Mouse (Mus musculus) testis, postnatal 14 days (tissue): ENCODE measurements around the gene Csmd2.

Experiments
- DNase-seq: peaks from one replicate; pipeline ENCODE4 v3.0.0; 2021; ENCODE audit warnings: low spot score

Gene Csmd2

GRCm38 (mm10) chr4:128141161-128142101 lies 153.8 kb downstream of the Csmd2 start:
- no peak for DNase-seq

GRCm38 (mm10) chr4:128142279-128142678 lies 154.6 kb downstream of the Csmd2 start:
- no peak for DNase-seq

GRCm38 (mm10) chr4:128143147-128143546 lies 155.5 kb downstream of the Csmd2 start:
- no peak for DNase-seq

DNA sequence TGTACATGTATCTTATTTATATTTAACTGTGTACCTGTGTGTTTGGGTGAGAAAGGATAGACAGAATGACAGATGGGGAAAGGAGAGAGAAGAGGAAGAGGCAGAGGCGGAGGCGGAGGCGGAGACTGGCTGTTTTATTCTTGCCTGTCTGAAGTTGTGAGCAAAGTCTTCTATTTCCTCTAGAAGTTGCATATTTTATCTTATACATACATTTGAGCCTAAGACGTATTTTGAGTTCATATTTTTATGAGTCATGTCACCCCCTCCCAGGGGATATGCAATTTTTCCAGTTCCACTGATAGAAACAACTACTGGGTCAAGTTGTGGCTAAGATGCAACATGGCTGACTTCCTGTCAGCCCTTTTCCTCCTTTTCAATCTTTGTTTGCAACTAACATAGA lies 161.9 kb downstream of the Csmd2 start:
- DNase-seq = no peak

DNA sequence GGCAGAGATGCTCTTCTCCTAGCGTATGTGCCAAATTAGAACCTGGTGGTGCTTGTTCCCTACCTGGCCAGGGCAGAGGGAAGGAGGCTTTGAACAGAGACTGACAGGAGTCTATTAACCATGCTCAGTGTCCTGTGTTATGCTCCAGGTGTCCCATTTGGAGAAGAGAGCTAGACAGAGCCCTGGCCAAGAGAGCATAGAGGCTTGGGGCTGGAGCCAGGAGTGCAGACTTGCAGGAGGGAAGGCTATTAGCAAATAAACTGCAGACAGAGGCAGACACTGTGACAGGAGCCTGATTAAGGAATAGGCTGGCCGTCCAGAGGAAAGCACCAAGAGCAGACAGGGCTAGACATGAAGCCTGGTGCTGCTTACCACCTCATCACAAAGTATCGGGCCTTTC lies 164.4 kb downstream of the Csmd2 start:
- DNase-seq = no peak

- no peak for DNase-seq
Observed at GRCm38 (mm10) chr4:128153144-128153543, 165.5 kb downstream of the Csmd2 start.

- no peak for DNase-seq
Observed at GRCm38 (mm10) chr4:128155226-128155625, 167.6 kb downstream of the Csmd2 start.

DNA sequence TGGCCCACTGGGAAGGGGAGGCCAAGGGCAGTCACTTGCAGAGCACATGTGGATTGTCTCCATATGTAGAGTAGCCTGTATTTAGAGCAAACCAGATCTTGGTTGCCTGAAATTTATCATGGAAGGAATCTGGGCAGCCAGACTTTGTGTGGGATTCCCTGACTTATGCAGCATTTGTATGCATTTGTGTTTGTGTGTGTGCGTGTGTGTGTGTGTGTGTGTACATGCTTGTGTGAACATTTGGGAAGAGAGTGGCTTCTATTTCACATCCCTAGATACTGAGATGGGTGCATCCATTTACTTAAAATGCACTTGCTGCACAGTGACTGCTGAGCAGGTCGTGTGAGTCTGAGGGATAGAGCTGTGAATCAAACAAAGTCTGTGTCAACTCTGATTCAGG lies 173.0 kb downstream of the Csmd2 start:
- no peak for DNase-seq

GRCm38 (mm10) chr4:128170181-128170580 lies 182.5 kb downstream of the Csmd2 start:
- no peak for DNase-seq

DNA sequence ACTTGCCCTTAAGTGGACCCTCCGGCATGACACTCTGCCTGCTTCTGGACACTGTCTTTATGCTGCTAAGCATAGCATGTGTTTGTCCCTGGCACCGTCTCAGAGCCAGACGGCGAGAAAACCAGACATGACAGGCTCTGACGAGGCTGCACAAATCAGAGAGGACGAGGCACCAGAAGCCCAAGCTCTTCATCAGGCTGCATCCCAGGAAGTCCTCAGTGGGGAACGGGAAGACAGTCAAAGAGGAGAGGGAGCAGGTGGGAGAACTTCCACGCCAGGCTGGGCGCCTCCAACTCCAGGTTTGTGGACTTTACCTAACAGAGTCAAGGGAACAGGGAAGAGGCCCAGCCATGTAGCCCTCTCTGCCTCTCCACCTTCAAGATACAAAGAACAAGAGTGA lies 183.6 kb downstream of the Csmd2 start:
- no peak for DNase-seq

- DNase-seq = no peak
Observed at GRCm38 (mm10) chr4:128171701-128172100, 184.0 kb downstream of the Csmd2 start.

DNA sequence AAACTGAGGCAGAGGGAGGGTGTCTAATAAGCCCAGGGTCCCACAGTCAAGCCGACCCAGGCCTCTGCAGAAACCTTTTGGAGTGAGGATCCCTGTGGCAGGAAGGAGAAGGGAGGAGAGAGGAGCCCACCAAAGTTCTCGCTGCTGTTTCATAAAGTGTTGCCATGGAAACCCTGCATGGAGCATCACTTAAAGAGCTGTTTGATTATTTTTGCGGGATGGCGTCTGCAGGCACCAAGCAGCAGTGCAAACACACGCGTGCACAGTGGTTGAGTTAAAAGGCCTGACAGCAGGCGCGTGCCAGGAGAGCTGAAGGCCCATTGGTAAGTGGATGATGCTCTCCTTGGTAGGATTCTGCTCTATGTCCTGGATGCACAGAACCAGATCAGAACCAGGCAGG lies 191.3 kb downstream of the Csmd2 start:
- no peak for DNase-seq

DNA sequence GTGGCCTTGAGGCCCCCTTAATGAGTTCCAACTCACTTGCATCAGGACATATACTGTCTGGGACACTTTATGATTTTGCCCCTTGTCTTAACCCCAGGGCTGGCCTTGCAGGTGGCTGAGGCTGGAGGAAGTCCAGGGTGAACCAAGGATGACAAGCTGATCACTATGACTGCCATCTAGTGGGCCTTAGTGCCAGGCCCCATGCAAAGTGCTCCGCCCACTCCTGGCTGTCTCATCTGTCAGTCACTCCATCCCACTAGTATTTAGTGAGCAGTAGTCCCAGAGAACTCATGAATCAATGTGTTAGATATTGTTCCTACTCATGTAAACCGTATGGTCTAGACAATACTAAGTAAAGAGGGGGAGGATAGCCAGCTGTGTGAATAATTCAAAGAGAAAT lies 191.9 kb downstream of the Csmd2 start:
- DNase-seq = no peak

DNA sequence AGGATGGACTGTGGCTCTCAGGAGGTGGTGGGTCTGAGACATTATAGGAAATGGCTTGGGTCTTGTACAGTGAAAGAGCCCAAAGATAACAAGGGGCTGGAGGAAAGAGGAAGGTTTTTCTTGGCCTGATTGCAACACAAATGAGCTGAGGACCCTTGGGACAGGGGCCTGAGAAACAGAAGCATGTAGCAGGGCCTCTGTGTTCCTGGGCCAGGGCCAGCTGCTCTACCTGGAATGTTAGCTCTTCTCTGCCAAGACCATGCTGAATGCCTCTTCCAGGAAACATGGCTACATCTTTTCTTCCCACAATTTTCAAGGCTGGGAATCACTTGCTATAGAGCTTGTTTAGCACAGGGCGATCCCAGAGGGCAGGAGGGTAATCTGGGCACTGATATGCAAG lies 197.1 kb downstream of the Csmd2 start:
- DNase-seq = no peak

DNA sequence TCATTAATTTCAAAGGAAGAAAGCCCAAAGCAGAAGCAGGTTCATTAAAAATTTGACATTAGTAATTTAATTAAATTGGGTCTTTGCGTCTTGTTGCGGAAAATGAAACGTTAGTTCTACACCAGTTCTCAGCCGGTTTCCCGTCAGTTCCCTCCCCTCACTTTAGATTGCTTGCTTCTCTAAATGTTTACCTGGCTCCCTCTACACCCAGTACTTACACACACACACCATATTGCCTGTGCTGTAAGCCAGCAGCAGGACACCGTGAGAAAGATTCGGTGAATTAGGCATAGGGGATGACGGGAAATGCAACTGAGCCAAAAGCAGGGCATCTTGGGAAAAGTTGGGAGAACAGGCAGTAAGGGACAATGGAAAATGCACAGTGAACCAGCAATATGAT lies 206.8 kb downstream of the Csmd2 start:
- DNase-seq = no peak

DNA sequence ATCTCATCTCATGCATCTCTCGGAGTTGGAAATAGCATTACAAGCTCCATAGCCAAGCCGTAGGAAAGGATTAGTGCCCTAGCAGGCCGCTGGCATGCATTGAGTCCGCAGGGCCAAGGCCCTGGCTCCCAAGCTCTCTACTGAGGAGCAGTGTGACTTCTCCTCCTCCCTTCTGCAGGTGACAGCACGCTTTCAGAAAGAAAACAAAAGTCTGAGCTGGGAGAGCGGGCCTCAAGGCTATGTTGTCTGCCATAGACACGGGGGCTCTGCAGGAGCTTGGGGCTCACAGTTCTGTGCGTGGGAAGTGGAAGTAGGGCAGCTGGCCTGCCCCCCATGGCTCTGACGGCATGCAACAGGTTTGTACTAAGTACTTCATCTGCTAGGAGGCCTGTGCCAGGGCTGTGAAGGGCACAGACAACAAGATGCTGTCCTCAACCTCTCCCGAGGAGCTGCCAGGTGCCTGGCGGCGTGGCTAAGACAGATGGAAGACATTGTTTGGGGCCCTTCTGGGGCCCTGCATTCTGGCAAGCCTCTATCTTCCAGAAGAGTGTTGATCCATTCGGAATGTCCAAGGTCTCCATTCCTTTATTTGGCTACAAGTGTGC lies 230.4 kb downstream of the Csmd2 start:
- no peak for DNase-seq

DNA sequence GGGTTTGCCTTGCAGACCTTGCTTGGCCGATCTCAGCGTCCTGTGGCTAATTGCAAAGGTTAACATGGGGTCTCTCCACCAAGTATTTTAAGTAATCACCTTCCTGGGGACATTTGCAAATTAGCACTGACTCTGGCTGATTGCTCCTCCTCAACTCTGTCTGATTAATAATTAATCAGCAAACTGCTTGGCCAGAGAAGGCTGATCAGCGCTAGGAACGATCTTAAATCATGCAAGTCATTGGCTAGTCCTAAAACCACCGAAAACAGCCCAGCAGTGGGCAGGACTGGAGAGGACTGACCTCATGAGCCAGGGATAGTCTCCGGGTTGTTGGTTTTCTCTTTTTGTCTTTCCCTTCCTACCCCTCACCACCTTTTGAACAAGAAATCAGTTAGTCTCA lies 236.8 kb downstream of the Csmd2 start:
- no peak for DNase-seq

- no peak for DNase-seq
Observed at GRCm38 (mm10) chr4:128227377-128228316, 240.0 kb downstream of the Csmd2 start.

GRCm38 (mm10) chr4:128233458-128233857 lies 245.8 kb downstream of the Csmd2 start:
- DNase-seq = no peak

- no peak for DNase-seq
Observed at GRCm38 (mm10) chr4:128239113-128239512, 251.5 kb downstream of the Csmd2 start.

GRCm38 (mm10) chr4:128241075-128241853 lies 253.6 kb downstream of the Csmd2 start:
- DNase-seq = no peak
